In genomic region chr8:111991278-111991677, GRCm38 (mm10) we compare ENCODE assay signal across 9 mouse cellular contexts. TPM values are rescaled to one million over a fixed set of nuclear protein-coding genes. Genes with fewer than 3 reads are reported as not detected.
DNase-seq lines count a peak whose midpoint lies in the region; ATAC-seq and TF ChIP-seq lines count a peak whose summit lies in the region.
"Had no signal": no experiment of that assay in that cellular context is flagged by ENCODE, and none has a peak within 500 bp of the region (broad histone marks: within the 10 kb centered on the region; RNA-seq: fewer than 3 reads in every experiment).

No protein-coding gene starts in this region.

- ATAC-seq in lung, embryonic 14.5 days (ENCODE audit: insufficient read depth): no peak
- no peak for ATAC-seq in embryonic facial prominence, embryonic 15.5 days (ENCODE audit: insufficient number of reproducible peaks, low FRiP score, low TSS enrichment, low read depth)
- no peak for ATAC-seq in limb, embryonic 11.5 days (ENCODE audit: insufficient number of reproducible peaks, low FRiP score, low TSS enrichment, low read depth)
- ATAC-seq in neural tube, embryonic 15.5 days (ENCODE audit: low FRiP score): no peak

- H3K27ac ChIP-seq in lung, embryonic 14.5 days (ENCODE audit: low read depth): no peak overlapping the region
- no peak overlapping the region for H3K27ac ChIP-seq in embryonic facial prominence, embryonic 15.5 days (replicated peaks)
- H3K27ac ChIP-seq in limb, embryonic 11.5 days (replicated peaks; ENCODE audit: low read depth, low read length): no peak overlapping the region
- H3K27ac ChIP-seq in neural tube, embryonic 15.5 days (replicated peaks): no peak overlapping the region

- peak overlapping the region; percentile 82 for H3K4me3 ChIP-seq in lung, embryonic 14.5 days (ENCODE audit: low read depth, low read length)
- peak overlapping the region; percentile 80 for H3K4me3 ChIP-seq in embryonic facial prominence, embryonic 15.5 days (replicated peaks)
- peak overlapping the region; percentile 82 for H3K4me3 ChIP-seq in limb, embryonic 11.5 days (ENCODE audit: low read depth, low read length)
- peak overlapping the region; percentile 84 for H3K4me3 ChIP-seq in neural tube, embryonic 15.5 days (replicated peaks)

- peak overlapping the region; percentile 87 for H3K9ac ChIP-seq in lung, embryonic 14.5 days
- peak overlapping the region; percentile 81 for H3K9ac ChIP-seq in embryonic facial prominence, embryonic 15.5 days
- H3K9ac ChIP-seq in limb, embryonic 11.5 days (ENCODE audit: low read length): no peak overlapping the region; the same call in 1 of the 2 replicates
- peak overlapping the region; percentile 92 for H3K9ac ChIP-seq in neural tube, embryonic 15.5 days (replicated peaks)

- no peak for TF ChIP-seq CTCF in lung, embryonic 14.5 days (IDR thresholded peaks at IDR 0.05; ENCODE audit: low read depth)

- H3K36me3 ChIP-seq in lung, embryonic 14.5 days (ENCODE audit: insufficient read depth): peaks cover 61% of the 10 kb centered on the region
- peaks cover 56% of the 10 kb centered on the region for H3K36me3 ChIP-seq in embryonic facial prominence, embryonic 15.5 days
- H3K36me3 ChIP-seq in limb, embryonic 11.5 days (ENCODE audit: control insufficient read depth, insufficient read depth, low read length): peaks cover 13% of the 10 kb centered on the region
- peaks cover 58% of the 10 kb centered on the region for H3K36me3 ChIP-seq in neural tube, embryonic 15.5 days

- H3K4me2 ChIP-seq in lung, embryonic 14.5 days: peak overlapping the region; percentile 68
- H3K4me2 ChIP-seq in embryonic facial prominence, embryonic 15.5 days (replicated peaks): peak overlapping the region; percentile 66
- H3K4me2 ChIP-seq in limb, embryonic 11.5 days (ENCODE audit: low read depth, severe bottlenecking): peak overlapping the region; percentile 51
- peak overlapping the region; percentile 69 for H3K4me2 ChIP-seq in neural tube, embryonic 15.5 days

- 45% methylated on average over 8 of the region's 8 CpGs for WGBS in lung, embryonic 14.5 days
- WGBS in embryonic facial prominence, embryonic 15.5 days: 56% methylated on average over 8 of the region's 8 CpGs
- WGBS in limb, embryonic 11.5 days: 68% methylated on average over 8 of the region's 8 CpGs
- 65% methylated on average over 8 of the region's 8 CpGs for WGBS in neural tube, embryonic 15.5 days

- no peaks in the 10 kb centered on the region for H3K9me3 ChIP-seq in lung, embryonic 14.5 days (ENCODE audit: low read depth, low read length)
- H3K9me3 ChIP-seq in embryonic facial prominence, embryonic 15.5 days (replicated peaks): no peaks in the 10 kb centered on the region
- no peaks in the 10 kb centered on the region for H3K9me3 ChIP-seq in limb, embryonic 11.5 days (ENCODE audit: control insufficient read depth, low read length)
- no peaks in the 10 kb centered on the region for H3K9me3 ChIP-seq in neural tube, embryonic 15.5 days (replicated peaks)

- DNase-seq in lung, embryonic 14.5 days: no peak
- DNase-seq in lung, postnatal 10 days: no peak
- DNase-seq in limb, embryonic 11.5 days (ENCODE audit: low spot score): no peak
- no peak for DNase-seq in right cerebral cortex, adult 18-20 months
- DNase-seq in testis, postnatal 14 days (ENCODE audit: low spot score): no peak
- DNase-seq in retina, embryonic 14.5 days (ENCODE audit: low spot score): no peak
- DNase-seq: gastrocnemius, postnatal 25 days had no signal

- H3K27me3 ChIP-seq in lung, embryonic 14.5 days (ENCODE audit: insufficient read depth, low read length): no peaks in the 10 kb centered on the region
- no peaks in the 10 kb centered on the region for H3K27me3 ChIP-seq in embryonic facial prominence, embryonic 15.5 days
- no peaks in the 10 kb centered on the region for H3K27me3 ChIP-seq in limb, embryonic 11.5 days (ENCODE audit: control insufficient read depth, insufficient read depth, low read length)
- no peaks in the 10 kb centered on the region for H3K27me3 ChIP-seq in neural tube, embryonic 15.5 days (replicated peaks)

- 0 out of 2 replicates have a peak, but pooled peaks cover 3% of the 10 kb centered on the region for H3K4me1 ChIP-seq in lung, embryonic 14.5 days (ENCODE audit: insufficient read depth)
- peaks cover 11% of the 10 kb centered on the region for H3K4me1 ChIP-seq in embryonic facial prominence, embryonic 15.5 days
- no peaks in the 10 kb centered on the region for H3K4me1 ChIP-seq in limb, embryonic 11.5 days (ENCODE audit: control insufficient read depth, insufficient read depth, low read length)
- peaks cover 10% of the 10 kb centered on the region for H3K4me1 ChIP-seq in neural tube, embryonic 15.5 days

RNA-seq across cellular contexts. Expression of gene Adat1, which starts 0.8 kb away (rescaled TPM):
- 8.7 and 9.8 TPM in 2 replicates for polyA plus RNA-seq in lung, embryonic 14.5 days (2014; fragmentation: Nextera tagmentation; extraction: Ambion mirVana)
- 8.3 and 10.1 TPM in 2 replicates for polyA plus RNA-seq in embryonic facial prominence, embryonic 15.5 days (2015; fragmentation: Nextera tagmentation; extraction: Ambion mirVana)
- 12.6 and 13.9 TPM in 2 replicates for polyA plus RNA-seq in limb, embryonic 11.5 days (2014; fragmentation: Nextera tagmentation; extraction: Ambion mirVana)
- 8.5 and 9.4 TPM in 2 replicates for polyA plus RNA-seq in neural tube, embryonic 15.5 days (2015; fragmentation: Nextera tagmentation; extraction: Ambion mirVana)

RNA-seq across cellular contexts. Expression of gene Kars, which starts 19.8 kb away (rescaled TPM):
- polyA plus RNA-seq in lung, embryonic 14.5 days (2014; fragmentation: Nextera tagmentation; extraction: Ambion mirVana): 227 and 229 TPM in 2 replicates
- 172 and 175 TPM in 2 replicates for polyA plus RNA-seq in embryonic facial prominence, embryonic 15.5 days (2015; fragmentation: Nextera tagmentation; extraction: Ambion mirVana)
- 288 TPM in 2 replicates for polyA plus RNA-seq in limb, embryonic 11.5 days (2014; fragmentation: Nextera tagmentation; extraction: Ambion mirVana)
- polyA plus RNA-seq in neural tube, embryonic 15.5 days (2015; fragmentation: Nextera tagmentation; extraction: Ambion mirVana): 166 and 186 TPM in 2 replicates

RNA-seq across cellular contexts. Expression of gene Terf2ip, which starts 19.9 kb away (rescaled TPM):
- 22.8 and 25.0 TPM in 2 replicates for polyA plus RNA-seq in lung, embryonic 14.5 days (2014; fragmentation: Nextera tagmentation; extraction: Ambion mirVana)
- polyA plus RNA-seq in embryonic facial prominence, embryonic 15.5 days (2015; fragmentation: Nextera tagmentation; extraction: Ambion mirVana): 25.1 and 25.4 TPM in 2 replicates
- polyA plus RNA-seq in limb, embryonic 11.5 days (2014; fragmentation: Nextera tagmentation; extraction: Ambion mirVana): 28.6 and 29.2 TPM in 2 replicates
- polyA plus RNA-seq in neural tube, embryonic 15.5 days (2015; fragmentation: Nextera tagmentation; extraction: Ambion mirVana): 61.3 and 64.9 TPM in 2 replicates

RNA-seq across cellular contexts. Expression of gene Gm6793, which starts 23.6 kb away (rescaled TPM):
- polyA plus RNA-seq in lung, embryonic 14.5 days (2014; fragmentation: Nextera tagmentation; extraction: Ambion mirVana): 0.42 TPM in 1 of 2 replicates, not detected in the other
- polyA plus RNA-seq in embryonic facial prominence, embryonic 15.5 days (2015; fragmentation: Nextera tagmentation; extraction: Ambion mirVana): 0.65 and 0.81 TPM in 2 replicates
- polyA plus RNA-seq in limb, embryonic 11.5 days (2014; fragmentation: Nextera tagmentation; extraction: Ambion mirVana): 0.75 and 1.2 TPM in 2 replicates
- polyA plus RNA-seq in neural tube, embryonic 15.5 days (2015; fragmentation: Nextera tagmentation; extraction: Ambion mirVana): 0.45 and 0.52 TPM in 2 replicates

RNA-seq across cellular contexts. Expression of gene Gabarapl2, which starts 50.8 kb away (rescaled TPM):
- 147 and 163 TPM in 2 replicates for polyA plus RNA-seq in lung, embryonic 14.5 days (2014; fragmentation: Nextera tagmentation; extraction: Ambion mirVana)
- polyA plus RNA-seq in embryonic facial prominence, embryonic 15.5 days (2015; fragmentation: Nextera tagmentation; extraction: Ambion mirVana): 173 and 189 TPM in 2 replicates
- 179 and 182 TPM in 2 replicates for polyA plus RNA-seq in limb, embryonic 11.5 days (2014; fragmentation: Nextera tagmentation; extraction: Ambion mirVana)
- polyA plus RNA-seq in neural tube, embryonic 15.5 days (2015; fragmentation: Nextera tagmentation; extraction: Ambion mirVana): 403 and 479 TPM in 2 replicates
